Mouse (Mus musculus): ENCODE measurements around the gene Ets2.

GRCm38 (mm10) chr16:95716061-95716706, 14.3 kb downstream of the Ets2 start:
- TF ChIP-seq POLR2A (IDR thresholded peaks at IDR 0.05; ENCODE audit: low read depth, low read length): no peak
- TF ChIP-seq CTCF (IDR thresholded peaks at IDR 0.05; ENCODE audit: borderline replicate concordance, insufficient read depth, low read length): no peak
